Mouse (Mus musculus) heart, embryonic 15.5 days (tissue): ENCODE results near the gene Rmdn3. TPM values are rescaled to one million over a fixed set of nuclear protein-coding genes. Genes with fewer than 3 reads are reported as not detected.

Source experiments
- ATAC-seq: fragments of 200-750 bp; cut with Nextera tagmentation; replicated peaks from 2 replicates; pipeline ENCODE4 v1.8.0; 2017; ENCODE audit warnings: low read depth, moderate TSS enrichment; ENCODE audit not compliant: insufficient number of reproducible peaks, insufficient read depth, low FRiP score
- H3K27ac ChIP-seq: fragments of 300-500 bp; sonication (generic); 2 replicates; pipeline ENCODE4 v1.5.1; 2015; ENCODE audit warnings: mild to moderate bottlenecking, inconsistent platforms
- H3K27me3 ChIP-seq: fragments of 300-500 bp; sonication (generic); 2 replicates; pipeline ENCODE4 v1.6.1; 2015; ENCODE audit warnings: inconsistent platforms
- H3K36me3 ChIP-seq: fragments of 300-500 bp; sonication (generic); 2 replicates; pipeline ENCODE4 v1.6.1; 2015; ENCODE audit warnings: mild to moderate bottlenecking, inconsistent platforms
- H3K4me1 ChIP-seq: fragments of 300-500 bp; sonication (generic); replicated peaks from 2 replicates; pipeline ENCODE4 v1.6.1; 2015; ENCODE audit warnings: inconsistent platforms
- H3K4me2 ChIP-seq: fragments of 300-500 bp; sonication (generic); 2 replicates; pipeline ENCODE4 v1.6.1; 2015; ENCODE audit warnings: inconsistent platforms, mild to moderate bottlenecking, moderate library complexity
- H3K4me3 ChIP-seq: fragments of 300-500 bp; sonication (generic); 2 replicates; pipeline ENCODE4 v1.5.1; 2015; ENCODE audit warnings: mild to moderate bottlenecking, inconsistent platforms
- H3K9ac ChIP-seq: fragments of 300-500 bp; sonication (generic); 2 replicates; pipeline ENCODE4 v1.6.1; 2015; ENCODE audit warnings: mild to moderate bottlenecking, inconsistent platforms
- H3K9me3 ChIP-seq: fragments of 300-500 bp; sonication (generic); replicated peaks from 2 replicates; pipeline ENCODE4 v1.6.1; 2016; ENCODE audit warnings: inconsistent platforms
- WGBS: fragments of 180-500 bp; shearing (Covaris S2); methylation state at CpG from one replicate; pipeline ENCODE4 v1.1.7; 2015; ENCODE audit warnings: mixed read lengths; 5-methylcytosine and 5-hydroxymethylcytosine counted together
- polyA plus RNA-seq: library from polyadenylated mRNA; unstranded; fragments of >200 nt; fragmentation: Nextera tagmentation; extraction: Ambion mirVana; gene quantifications from 2 replicates; pipeline ENCODE4 v1.2.1, GENCODE M21; 2015

Rmdn3 gene
- polyA plus RNA-seq, 1 experiment from 2014 or later = 23.0 TPM

DNA sequence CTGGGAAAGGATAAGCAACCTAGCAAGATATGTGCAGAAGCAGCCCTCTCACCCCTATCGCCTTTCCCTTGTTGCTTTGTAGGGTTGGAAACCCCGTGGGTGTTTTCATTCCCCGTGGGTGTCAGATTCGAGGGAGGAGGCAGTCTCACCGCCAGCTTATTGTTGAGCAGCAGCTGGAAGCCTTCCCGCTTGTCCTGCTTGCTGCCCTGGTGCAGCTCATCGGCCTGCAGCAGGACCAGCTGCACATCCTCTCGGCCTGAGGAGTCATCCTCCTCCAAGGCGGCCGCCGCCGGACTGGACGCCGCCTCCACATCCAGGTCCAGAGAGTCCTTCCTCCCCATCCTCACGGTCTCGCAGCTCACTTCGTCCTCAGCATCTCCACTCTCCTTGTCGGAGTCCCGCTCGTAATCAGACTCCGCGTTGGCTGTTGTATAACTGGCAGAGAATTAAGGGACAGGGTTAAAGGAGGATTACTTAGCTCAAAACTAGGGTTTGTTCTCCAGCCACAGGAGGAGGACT lies 9.6 kb downstream of the Rmdn3 start:
- WGBS = 69% methylated on average over 22 of the region's 22 CpGs
- H3K4me3 ChIP-seq = no peak overlapping the region
- 0 out of 2 replicates have a peak, but pooled peaks have one; percentile 39 for ATAC-seq
- no peaks in the 10 kb centered on the region for H3K4me1 ChIP-seq
- no peaks in the 10 kb centered on the region for H3K9me3 ChIP-seq
- no peak overlapping the region for H3K9ac ChIP-seq
- H3K36me3 ChIP-seq = peaks cover 83% of the 10 kb centered on the region
- H3K4me2 ChIP-seq = no peak overlapping the region
- H3K27ac ChIP-seq = no peak overlapping the region
- H3K27me3 ChIP-seq = no peaks in the 10 kb centered on the region

DNA sequence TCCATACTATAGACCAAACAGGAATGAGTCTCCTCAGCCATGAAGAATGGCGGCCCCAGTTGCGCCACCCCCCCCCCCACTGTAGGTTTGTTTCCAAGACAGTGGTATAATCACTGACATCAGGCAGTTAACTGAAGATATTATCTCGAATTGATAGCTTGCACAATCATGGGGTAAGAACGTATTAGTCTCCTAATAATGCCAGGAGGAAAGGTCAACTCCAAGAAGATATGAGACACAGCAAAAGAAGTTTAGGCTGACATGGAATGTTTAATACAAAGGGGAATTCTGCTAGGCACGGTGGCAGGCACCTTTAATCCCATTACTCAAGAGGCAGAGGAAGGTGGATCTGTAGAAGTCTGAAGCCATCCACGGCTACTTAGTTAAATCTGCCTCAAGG lies 10.4 kb downstream of the Rmdn3 start:
- H3K4me3 ChIP-seq = no peak overlapping the region
- H3K9ac ChIP-seq = no peak overlapping the region
- ATAC-seq = no peak
- no peak overlapping the region for H3K4me2 ChIP-seq
- no peaks in the 10 kb centered on the region for H3K27me3 ChIP-seq
- H3K27ac ChIP-seq = no peak overlapping the region
- peaks cover 83% of the 10 kb centered on the region for H3K36me3 ChIP-seq
- 79% methylated on average over 6 of the region's 6 CpGs for WGBS
- H3K4me1 ChIP-seq = no peaks in the 10 kb centered on the region
- no peaks in the 10 kb centered on the region for H3K9me3 ChIP-seq

DNA sequence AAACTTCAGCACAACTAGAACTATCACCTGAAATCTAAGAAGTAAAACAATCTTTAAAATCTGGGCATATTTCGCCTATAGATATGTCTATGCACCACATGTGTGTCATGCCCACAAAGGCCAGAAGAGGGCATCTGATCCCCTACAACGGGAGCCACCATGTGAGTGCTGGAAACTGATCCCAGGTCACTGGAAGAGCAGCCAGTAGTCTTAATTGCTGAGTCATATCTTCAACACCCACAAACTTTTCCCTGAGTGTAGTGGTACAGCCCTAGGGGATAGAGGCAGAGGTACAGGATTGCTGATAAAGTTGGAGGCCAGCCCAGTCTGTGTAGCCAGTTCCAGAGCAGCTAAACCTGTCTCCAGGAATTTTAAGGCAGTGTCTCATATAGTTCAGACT lies 11.6 kb downstream of the Rmdn3 start:
- no peak overlapping the region for H3K27ac ChIP-seq
- no peak overlapping the region for H3K4me3 ChIP-seq
- ATAC-seq = no peak
- WGBS = 87% methylated on average over 2 of the region's 2 CpGs
- H3K36me3 ChIP-seq = peaks cover 82% of the 10 kb centered on the region
- no peak overlapping the region for H3K9ac ChIP-seq
- no peak overlapping the region for H3K4me2 ChIP-seq
- no peaks in the 10 kb centered on the region for H3K9me3 ChIP-seq
- H3K27me3 ChIP-seq = no peaks in the 10 kb centered on the region
- no peaks in the 10 kb centered on the region for H3K4me1 ChIP-seq

DNA sequence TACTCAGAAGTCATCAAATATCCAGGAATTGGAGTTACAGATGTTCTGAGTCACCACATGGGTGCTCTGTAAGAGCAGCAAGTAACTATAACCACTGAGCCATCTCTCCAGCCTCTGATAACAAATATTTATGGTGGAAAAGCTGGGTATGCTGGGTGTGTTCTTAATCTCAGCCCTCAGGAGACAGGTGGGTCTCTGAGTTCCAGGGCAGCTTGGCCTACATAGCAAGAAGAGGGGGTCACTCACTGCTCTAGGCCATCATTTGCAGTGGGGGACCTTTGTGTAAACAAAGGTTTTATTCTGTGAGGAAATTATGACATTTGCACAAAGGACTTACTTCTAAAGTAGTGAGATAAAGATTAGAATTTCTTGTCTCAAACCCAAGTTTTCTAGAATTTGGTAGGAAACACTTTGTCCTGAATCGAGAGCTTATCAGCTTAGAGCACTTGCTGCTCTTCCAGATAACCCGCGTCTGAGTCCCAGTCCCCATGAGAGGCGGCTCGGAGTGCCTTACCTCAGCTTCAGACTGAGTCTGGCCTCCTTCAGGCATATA lies 20.4 kb downstream of the Rmdn3 start:
- WGBS = 37% methylated on average over 5 of the region's 5 CpGs
- H3K4me2 ChIP-seq = no peak overlapping the region
- H3K9ac ChIP-seq = no peak overlapping the region
- H3K9me3 ChIP-seq = no peaks in the 10 kb centered on the region
- peaks cover 68% of the 10 kb centered on the region for H3K36me3 ChIP-seq
- ATAC-seq = no peak
- no peaks in the 10 kb centered on the region for H3K27me3 ChIP-seq
- no peak overlapping the region for H3K27ac ChIP-seq
- no peaks in the 10 kb centered on the region for H3K4me1 ChIP-seq
- H3K4me3 ChIP-seq = no peak overlapping the region

DNA sequence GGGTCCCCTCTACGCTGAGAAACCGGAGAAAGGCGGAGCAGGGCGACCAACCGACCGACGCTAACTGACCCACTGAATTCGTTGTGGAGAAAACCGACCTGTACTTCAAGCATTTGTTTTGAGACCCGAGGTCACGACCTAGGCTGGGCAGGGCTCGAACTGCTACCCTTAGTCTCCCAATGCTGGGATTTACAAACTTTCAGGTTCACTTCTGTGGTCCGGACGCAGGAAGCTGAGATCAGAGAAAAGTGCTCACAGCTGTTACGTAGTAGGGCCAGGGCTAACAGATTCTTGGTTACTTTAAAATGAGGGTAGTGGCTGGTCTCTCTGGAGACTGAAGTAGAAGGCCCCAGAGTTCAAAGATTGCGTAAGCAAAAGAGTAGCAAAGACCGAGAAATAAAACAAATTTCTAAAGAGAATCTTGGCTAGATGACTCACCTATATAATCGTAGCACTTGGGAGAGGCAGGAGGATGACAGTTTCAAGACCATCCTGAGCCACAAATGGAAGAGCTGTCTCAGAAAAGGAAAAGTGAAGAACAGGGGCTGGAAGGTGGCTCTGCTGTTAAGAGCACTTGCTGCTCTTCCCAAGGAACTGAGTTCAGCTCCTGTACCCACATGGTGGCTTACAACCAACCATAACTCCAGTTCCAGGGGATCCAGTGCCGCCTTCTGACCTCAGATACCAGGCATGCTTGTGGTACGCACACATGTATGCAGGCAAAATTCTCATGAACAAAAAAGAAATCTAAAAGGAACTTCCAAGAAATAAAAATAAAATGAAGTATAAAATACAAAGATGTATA lies 43.5 kb downstream of the Rmdn3 start:
- Histone ChIP-seq H3K36me3 (0 out of 2 replicates have a peak, but pooled peaks cover 6% of the 10 kb centered on the region), H3K4me2 (peak overlapping the region; percentile 98), H3K9me3 (no peaks in the 10 kb centered on the region), H3K4me1 (peaks cover 16% of the 10 kb centered on the region), H3K27ac (peak overlapping the region; percentile 94; the same call in 1 of the 2 replicates), H3K9ac (peak overlapping the region; percentile 69), H3K27me3 (no peaks in the 10 kb centered on the region), H3K4me3 (peak overlapping the region; percentile 80)
- WGBS = 9% methylated on average over 20 of the region's 20 CpGs
- ATAC-seq = no peak

DNA sequence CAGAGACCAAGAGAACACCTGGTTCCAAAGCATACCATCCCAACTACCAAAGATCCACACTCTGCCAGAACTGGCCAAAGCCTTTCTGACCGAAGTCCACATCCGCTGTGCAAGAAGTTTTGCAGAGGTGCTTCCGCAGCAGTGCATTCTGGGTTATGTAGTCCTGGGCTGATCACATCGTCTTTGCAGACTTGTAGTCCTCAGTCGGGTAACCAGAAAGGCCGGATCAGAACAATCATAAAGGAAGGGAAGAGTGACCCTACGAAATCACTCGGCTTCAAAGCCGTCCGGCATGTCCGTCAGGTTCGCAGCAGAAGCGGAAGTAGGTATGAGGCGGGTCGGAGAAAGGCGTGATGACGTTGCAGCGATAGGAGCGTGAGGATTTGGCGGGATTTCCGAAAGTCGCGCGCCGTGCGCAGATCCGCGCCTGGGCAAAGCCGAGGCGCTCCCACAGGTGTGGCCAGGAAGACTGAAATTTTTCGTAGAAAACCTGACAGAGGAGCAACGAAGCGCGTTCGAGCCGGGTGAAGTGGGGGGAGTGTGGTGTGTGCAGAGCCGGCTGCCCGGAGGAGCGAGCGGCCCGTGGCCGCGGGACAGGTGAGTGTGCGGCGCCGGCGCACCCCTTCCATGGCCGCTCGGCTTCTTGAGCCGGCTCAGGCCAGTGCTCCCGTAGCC lies 44.3 kb downstream of the Rmdn3 start, which contains the start of gene Rad51:
TSS of gene Rad51 (plus strand) at position 356 of the 675 bp plus-strand sequence.
- peaks cover 9% of the 10 kb centered on the region; the same call in 1 of the 2 replicates for H3K36me3 ChIP-seq
- H3K9ac ChIP-seq = peak within 1 kb of the TSS; percentile 69
- WGBS = under 1% methylated on average over 51 of the region's 51 CpGs
- H3K9me3 ChIP-seq = no peaks in the 10 kb centered on the region
- H3K4me2 ChIP-seq = peak within 1 kb of the TSS; percentile 98
- H3K4me1 ChIP-seq = peaks cover 16% of the 10 kb centered on the region
- H3K4me3 ChIP-seq = peak within 1 kb of the TSS; percentile 80
- ATAC-seq = peak; percentile 83
- peak within 1 kb of the TSS; percentile 94 for H3K27ac ChIP-seq
- no peaks in the 10 kb centered on the region for H3K27me3 ChIP-seq

DNA sequence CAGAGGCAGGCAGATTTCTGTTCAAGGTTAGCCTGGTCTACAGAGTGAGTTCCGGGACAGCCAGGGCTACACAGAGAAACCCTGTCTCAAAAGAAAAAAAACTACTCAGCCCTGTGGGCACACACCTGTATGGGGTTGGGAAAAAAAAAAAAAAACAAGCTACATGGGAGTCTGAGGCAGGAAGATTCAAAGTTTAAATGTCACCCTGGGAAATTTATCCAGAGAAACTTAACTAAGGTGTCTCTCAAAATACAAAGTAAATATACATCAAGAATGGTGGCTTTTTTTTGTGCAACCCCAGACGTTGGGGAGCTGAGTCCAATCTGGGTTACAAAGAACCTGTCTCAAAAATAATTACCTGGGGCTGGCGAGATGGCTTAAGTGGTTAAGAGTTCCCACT lies 45.8 kb downstream of the Rmdn3 start:
- 87% methylated on average over 3 of the region's 3 CpGs for WGBS
- Histone ChIP-seq H3K27me3 (no peaks in the 10 kb centered on the region), H3K9ac (no peak overlapping the region), H3K4me2 (no peak overlapping the region), H3K4me3 (no peak overlapping the region), H3K4me1 (peaks cover 16% of the 10 kb centered on the region), H3K9me3 (no peaks in the 10 kb centered on the region), H3K36me3 (peaks cover 3% of the 10 kb centered on the region; the same call in 1 of the 2 replicates), H3K27ac (no peak overlapping the region)
- ATAC-seq = no peak

DNA sequence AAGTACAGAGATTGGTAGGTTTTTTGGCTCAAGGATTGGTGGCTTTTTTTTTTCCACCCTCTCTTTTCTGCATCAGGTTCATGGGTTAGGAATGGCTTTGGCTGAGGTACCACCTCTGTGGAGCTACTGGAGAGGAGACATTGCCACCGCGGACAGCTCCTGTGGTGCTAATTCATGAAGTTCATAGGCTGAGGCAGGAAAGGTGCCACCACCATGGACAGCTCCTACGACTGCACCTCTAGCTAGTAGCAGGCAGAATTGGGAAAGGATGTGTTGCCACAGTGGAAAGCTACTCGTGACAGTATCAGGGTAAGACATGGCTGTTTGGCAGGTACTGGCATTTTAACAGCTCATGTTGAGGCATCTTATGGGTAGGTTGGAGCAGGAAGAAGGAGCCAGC lies 48.3 kb downstream of the Rmdn3 start:
- no peak overlapping the region for H3K4me2 ChIP-seq
- H3K27ac ChIP-seq = no peak overlapping the region
- H3K4me3 ChIP-seq = no peak overlapping the region
- no peak for ATAC-seq
- peaks cover 7% of the 10 kb centered on the region; the same call in 1 of the 2 replicates for H3K36me3 ChIP-seq
- no peak overlapping the region for H3K9ac ChIP-seq
- H3K27me3 ChIP-seq = no peaks in the 10 kb centered on the region
- H3K4me1 ChIP-seq = peaks cover 10% of the 10 kb centered on the region
- no peaks in the 10 kb centered on the region for H3K9me3 ChIP-seq
- 46% methylated on average over 4 of the region's 4 CpGs for WGBS

DNA sequence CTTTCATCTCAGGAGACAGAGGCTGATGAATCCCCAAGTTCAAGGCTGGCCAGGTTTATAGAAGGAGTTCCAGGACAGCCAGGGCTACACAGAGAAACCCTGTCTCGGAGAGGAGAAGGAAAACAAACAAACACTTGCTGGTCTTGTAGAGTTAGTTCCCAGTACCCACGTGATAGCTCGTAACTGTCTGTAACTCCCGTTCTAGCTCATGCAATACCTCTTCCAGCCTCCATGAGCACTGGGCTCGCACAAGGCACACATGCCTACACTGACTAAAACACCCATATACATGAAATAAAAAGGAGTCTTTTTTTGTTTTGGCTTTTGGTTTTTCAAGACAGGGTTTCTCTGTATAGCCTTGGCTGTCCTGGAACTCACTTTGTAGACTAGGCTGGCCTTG lies 50.3 kb downstream of the Rmdn3 start:
- ATAC-seq = no peak
- H3K27me3 ChIP-seq = no peaks in the 10 kb centered on the region
- no peaks in the 10 kb centered on the region for H3K9me3 ChIP-seq
- no peak overlapping the region for H3K9ac ChIP-seq
- H3K4me3 ChIP-seq = no peak overlapping the region
- peaks cover under 1% of the 10 kb centered on the region; the same call in 1 of the 2 replicates for H3K4me1 ChIP-seq
- H3K4me2 ChIP-seq = no peak overlapping the region
- H3K36me3 ChIP-seq = peaks cover 26% of the 10 kb centered on the region
- 75% methylated on average over 5 of the region's 5 CpGs for WGBS
- H3K27ac ChIP-seq = no peak overlapping the region

DNA sequence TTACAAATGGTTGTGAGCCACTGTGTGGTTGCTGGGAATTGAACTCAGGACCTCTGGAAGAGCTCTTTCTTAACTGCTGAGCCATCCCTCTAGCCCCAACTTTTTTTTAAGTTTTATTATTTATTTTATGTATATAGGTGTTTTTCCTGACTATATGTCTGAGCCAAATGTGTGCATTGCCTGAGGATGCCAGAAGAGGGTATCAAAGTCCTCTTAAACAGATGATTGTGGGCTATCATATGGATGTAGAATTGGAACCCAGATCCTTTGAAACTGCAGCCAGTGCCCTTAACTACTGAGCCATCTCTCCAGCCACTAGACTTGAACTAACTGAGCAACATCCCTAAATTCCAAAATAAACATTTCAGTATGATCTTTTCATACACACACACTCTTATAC lies 55.3 kb downstream of the Rmdn3 start:
- Histone ChIP-seq H3K36me3 (peaks cover 40% of the 10 kb centered on the region), H3K9ac (no peak overlapping the region), H3K9me3 (no peaks in the 10 kb centered on the region), H3K4me1 (no peaks in the 10 kb centered on the region), H3K27ac (no peak overlapping the region), H3K4me3 (no peak overlapping the region), H3K4me2 (no peak overlapping the region), H3K27me3 (no peaks in the 10 kb centered on the region)
- ATAC-seq = no peak
